Mouse (Mus musculus) adrenal gland, adult (tissue): ENCODE measurements around the gene Tmem121.
"Not testable (repeated sequence)": the region's sequence is repeated elsewhere in the genome, so short reads cannot be mapped to it uniquely, and the experiment has no call there.

Source experiments
- DNase-seq, 2 experiments: peaks; one replicate each; pipeline ENCODE4 v3.0.0; 2022 to 2023; ENCODE audit warnings: low spot score in 1 of 2; ENCODE audit not compliant: inconsistent age in 2 of 2

Tmem121 gene

GRCm38 (mm10) chr12:113217306-113218242 is 31.8 kb downstream of the Tmem121 start:
- DNase-seq: peak; percentile 67 to 86

- peak in 1 of 2 experiments; percentile 76 for DNase-seq
Measured at GRCm38 (mm10) chr12:113219867-113220266, 34.1 kb downstream of the Tmem121 start.

- DNase-seq: peak; percentile 59 to 84
Measured at GRCm38 (mm10) chr12:113220447-113220846, 34.7 kb downstream of the Tmem121 start.

- DNase-seq: peak in 1 of 2 experiments; percentile 77
Measured at GRCm38 (mm10) chr12:113221289-113221688, 35.6 kb downstream of the Tmem121 start.

- DNase-seq: peak; percentile 92 to 98
Measured at GRCm38 (mm10) chr12:113222121-113222636, 36.4 kb downstream of the Tmem121 start.

GRCm38 (mm10) chr12:113222748-113223147 is 37.0 kb downstream of the Tmem121 start:
- DNase-seq: peak; percentile 64 to 84

GRCm38 (mm10) chr12:113224206-113224605 is 38.5 kb downstream of the Tmem121 start:
- peak in 1 of 2 experiments; percentile 74 for DNase-seq

- no peak for DNase-seq
Measured at GRCm38 (mm10) chr12:113224687-113225091, 39.0 kb downstream of the Tmem121 start.

- DNase-seq: no peak
Measured at GRCm38 (mm10) chr12:113227970-113228593, 42.4 kb downstream of the Tmem121 start.

- DNase-seq: no peak
Measured at GRCm38 (mm10) chr12:113230741-113231140, 45.0 kb downstream of the Tmem121 start.

- DNase-seq: not testable (repeated sequence)
Measured at GRCm38 (mm10) chr12:113231551-113232263, 46.0 kb downstream of the Tmem121 start.

- DNase-seq: peak in 1 of 2 experiments; percentile 42
Measured at GRCm38 (mm10) chr12:113232264-113232750, 46.6 kb downstream of the Tmem121 start.
